Mouse (Mus musculus): ENCODE data around the gene Pafah1b1. TPM values are rescaled to one million over a fixed set of nuclear protein-coding genes. Genes with fewer than 3 reads are reported as not detected.

Pafah1b1 gene
- polyA plus RNA-seq, 1 experiment, result 137 TPM

GRCm38 (mm10) chr11:74655941-74656340 lies 68.5 kb downstream of the Pafah1b1 start:
- H3K4me3 ChIP-seq (ENCODE audit: low read depth, low read length), result no peak overlapping the region
- H3K4me1 ChIP-seq (ENCODE audit: control insufficient read depth, insufficient read depth, low read length), result peaks cover 3% of the 10 kb centered on the region
- peaks cover 42% of the 10 kb centered on the region for H3K36me3 ChIP-seq (ENCODE audit: control insufficient read depth, insufficient read depth, low read length, poor library complexity, severe bottlenecking)
- H3K27me3 ChIP-seq (ENCODE audit: control insufficient read depth, insufficient read depth, low read length, poor library complexity, severe bottlenecking), result no peaks in the 10 kb centered on the region
- TF ChIP-seq CTCF (IDR thresholded peaks at IDR 0.05; ENCODE audit: low read depth, low read length), result no peak
- no peak overlapping the region for H3K9ac ChIP-seq (ENCODE audit: low read depth, poor library complexity, severe bottlenecking)
- no peak overlapping the region for H3K27ac ChIP-seq (ENCODE audit: insufficient read depth, low read length)
- H3K9me3 ChIP-seq (replicated peaks; ENCODE audit: control insufficient read depth, insufficient read depth, low read length, poor library complexity, severe bottlenecking), result no peaks in the 10 kb centered on the region

- Histone ChIP-seq H3K4me1 (ENCODE audit: control insufficient read depth, insufficient read depth, low read length) (peaks cover 3% of the 10 kb centered on the region), H3K27ac (ENCODE audit: insufficient read depth, low read length) (peak overlapping the region; percentile 30; the same call in 1 of the 2 replicates), H3K9ac (ENCODE audit: low read depth, poor library complexity, severe bottlenecking) (no peak overlapping the region), H3K27me3 (ENCODE audit: control insufficient read depth, insufficient read depth, low read length, poor library complexity, severe bottlenecking) (no peaks in the 10 kb centered on the region), H3K4me3 (ENCODE audit: low read depth, low read length) (no peak overlapping the region), H3K36me3 (ENCODE audit: control insufficient read depth, insufficient read depth, low read length, poor library complexity, severe bottlenecking) (peaks cover 16% of the 10 kb centered on the region), H3K9me3 (replicated peaks; ENCODE audit: control insufficient read depth, insufficient read depth, low read length, poor library complexity, severe bottlenecking) (no peaks in the 10 kb centered on the region)
- TF ChIP-seq POLR2A (IDR thresholded peaks at IDR 0.05; ENCODE audit: insufficient read depth, low read length) (no peak), CTCF (IDR thresholded peaks at IDR 0.05; ENCODE audit: low read depth, low read length) (no peak), EP300 (IDR thresholded peaks at IDR 0.05; ENCODE audit: insufficient read depth, low read depth, low read length) (no peak)
These were observed 71.1 kb downstream of the Pafah1b1 start for GRCm38 (mm10) chr11:74653385-74653784.

DNA sequence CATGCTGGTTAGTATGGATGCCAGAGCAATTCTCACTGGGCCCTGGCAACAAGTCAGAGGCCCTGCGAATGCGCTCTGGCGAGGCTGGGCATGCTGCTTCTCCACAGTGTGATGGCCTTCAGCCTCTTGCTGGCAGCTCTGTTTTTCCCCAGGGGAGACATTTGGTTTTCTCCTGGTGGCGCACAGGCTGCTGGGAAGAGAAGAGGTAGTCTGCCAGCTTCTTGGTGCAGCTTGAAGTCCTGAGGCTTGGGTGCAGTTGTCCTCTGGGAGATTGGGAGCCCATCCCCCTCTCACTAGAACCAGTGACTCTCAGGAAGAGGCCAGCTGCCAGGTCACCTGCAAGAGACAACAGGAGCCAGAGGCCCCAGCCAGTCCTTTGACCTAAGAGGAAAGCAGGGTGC lies 71.7 kb downstream of the Pafah1b1 start:
- Histone ChIP-seq H3K9ac (ENCODE audit: low read depth, poor library complexity, severe bottlenecking) (no peak overlapping the region), H3K4me3 (ENCODE audit: low read depth, low read length) (no peak overlapping the region), H3K4me1 (ENCODE audit: control insufficient read depth, insufficient read depth, low read length) (peaks cover 3% of the 10 kb centered on the region), H3K27ac (ENCODE audit: insufficient read depth, low read length) (no peak overlapping the region), H3K9me3 (replicated peaks; ENCODE audit: control insufficient read depth, insufficient read depth, low read length, poor library complexity, severe bottlenecking) (no peaks in the 10 kb centered on the region), H3K27me3 (ENCODE audit: control insufficient read depth, insufficient read depth, low read length, poor library complexity, severe bottlenecking) (no peaks in the 10 kb centered on the region), H3K36me3 (ENCODE audit: control insufficient read depth, insufficient read depth, low read length, poor library complexity, severe bottlenecking) (peaks cover 10% of the 10 kb centered on the region)
- TF ChIP-seq EP300 (IDR thresholded peaks at IDR 0.05; ENCODE audit: insufficient read depth, low read depth, low read length), result no peak
- TF ChIP-seq POLR2A (IDR thresholded peaks at IDR 0.05; ENCODE audit: insufficient read depth, low read length), result no peak
- no peak for TF ChIP-seq CTCF (IDR thresholded peaks at IDR 0.05; ENCODE audit: low read depth, low read length)

DNA sequence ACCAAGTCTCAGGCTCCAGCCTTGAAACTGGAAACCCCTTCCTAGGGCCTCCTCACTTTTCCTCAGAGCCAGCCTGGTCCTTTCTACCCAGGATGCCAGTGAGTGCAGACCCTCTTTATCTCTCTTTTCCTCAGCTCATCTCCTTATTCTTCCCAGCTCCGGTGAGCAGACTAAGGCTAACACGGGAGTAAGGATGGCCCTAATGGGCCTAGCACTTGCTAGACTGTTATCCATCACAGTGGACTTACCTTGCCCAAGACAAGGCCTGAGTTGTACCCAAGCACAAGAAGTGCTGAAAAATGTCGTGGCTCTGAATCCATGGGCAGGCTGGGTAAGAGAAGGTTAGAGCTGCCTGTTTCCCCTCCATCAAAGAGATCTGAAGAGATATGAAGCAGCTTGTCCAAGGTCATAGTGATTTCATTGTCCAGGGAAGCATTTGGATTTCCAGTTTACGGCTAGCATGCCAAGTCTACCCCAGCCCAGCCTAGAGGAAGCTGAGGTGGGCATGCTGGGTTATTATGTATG lies 73.8 kb downstream of the Pafah1b1 start:
- peak overlapping the region; percentile 89 for H3K4me3 ChIP-seq (ENCODE audit: low read depth, low read length)
- no peaks in the 10 kb centered on the region for H3K9me3 ChIP-seq (replicated peaks; ENCODE audit: control insufficient read depth, insufficient read depth, low read length, poor library complexity, severe bottlenecking)
- H3K36me3 ChIP-seq (ENCODE audit: control insufficient read depth, insufficient read depth, low read length, poor library complexity, severe bottlenecking), result no peaks in the 10 kb centered on the region
- H3K4me1 ChIP-seq (ENCODE audit: control insufficient read depth, insufficient read depth, low read length), result peaks cover 3% of the 10 kb centered on the region
- H3K27ac ChIP-seq (ENCODE audit: insufficient read depth, low read length), result no peak overlapping the region
- H3K27me3 ChIP-seq (ENCODE audit: control insufficient read depth, insufficient read depth, low read length, poor library complexity, severe bottlenecking), result no peaks in the 10 kb centered on the region
- peak overlapping the region; percentile 90 for H3K9ac ChIP-seq (ENCODE audit: low read depth, poor library complexity, severe bottlenecking)
- TF ChIP-seq CTCF (IDR thresholded peaks at IDR 0.05; ENCODE audit: low read depth, low read length), result no peak
- TF ChIP-seq EP300 (IDR thresholded peaks at IDR 0.05; ENCODE audit: insufficient read depth, low read depth, low read length), result no peak
- no peak for TF ChIP-seq POLR2A (IDR thresholded peaks at IDR 0.05; ENCODE audit: insufficient read depth, low read length)

DNA sequence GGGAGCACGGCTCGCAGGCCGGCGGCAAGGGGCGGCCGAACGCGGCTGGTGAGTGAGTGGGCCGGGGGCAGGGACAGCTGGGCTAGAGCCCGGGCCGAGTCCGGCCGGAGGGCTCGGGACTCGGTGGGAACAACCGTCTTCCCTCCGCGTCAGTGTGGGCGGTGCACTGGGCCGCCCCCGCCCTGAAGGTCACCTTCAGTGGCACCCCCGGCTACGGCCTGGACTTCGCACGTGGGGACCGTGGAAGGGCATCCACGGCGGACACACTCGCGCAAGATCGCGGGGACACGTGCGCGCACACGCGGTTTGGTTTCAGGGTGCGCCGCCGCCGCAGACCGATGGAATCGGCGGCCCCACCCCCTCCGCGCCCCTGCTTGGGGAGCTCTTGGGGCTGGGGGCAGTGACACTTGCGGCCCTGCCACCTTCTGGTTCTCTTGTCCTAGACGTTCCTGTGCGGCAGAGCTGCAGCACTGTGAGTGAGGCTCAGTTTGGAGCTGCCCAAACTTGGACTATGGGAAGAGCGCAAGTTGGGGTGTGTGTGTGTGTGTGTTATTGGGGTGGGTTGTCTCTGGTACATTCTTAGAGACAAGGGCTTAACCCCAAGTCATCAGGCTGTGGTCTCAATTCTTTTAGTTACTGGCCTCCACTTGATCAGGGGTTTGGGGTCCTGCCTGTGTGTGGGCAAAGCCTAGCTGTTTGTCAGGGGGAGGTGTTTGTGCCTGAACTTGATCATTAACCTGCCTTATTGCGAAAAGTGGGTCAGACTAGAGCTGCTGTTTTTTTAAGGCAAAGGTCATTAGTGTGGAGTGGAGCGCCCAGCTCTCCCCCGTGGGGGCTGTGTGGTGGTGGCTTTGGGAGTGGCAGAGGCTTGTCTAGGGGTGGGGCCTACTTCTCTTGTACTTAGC lies 74.6 kb downstream of the Pafah1b1 start:
- peaks cover 3% of the 10 kb centered on the region for H3K4me1 ChIP-seq (ENCODE audit: control insufficient read depth, insufficient read depth, low read length)
- no peaks in the 10 kb centered on the region for H3K27me3 ChIP-seq (ENCODE audit: control insufficient read depth, insufficient read depth, low read length, poor library complexity, severe bottlenecking)
- peak overlapping the region; percentile 90 for H3K9ac ChIP-seq (ENCODE audit: low read depth, poor library complexity, severe bottlenecking)
- H3K9me3 ChIP-seq (replicated peaks; ENCODE audit: control insufficient read depth, insufficient read depth, low read length, poor library complexity, severe bottlenecking), result no peaks in the 10 kb centered on the region
- peak overlapping the region; percentile 89 for H3K4me3 ChIP-seq (ENCODE audit: low read depth, low read length)
- H3K27ac ChIP-seq (ENCODE audit: insufficient read depth, low read length), result peak overlapping the region; percentile 6; the same call in 1 of the 2 replicates
- no peaks in the 10 kb centered on the region for H3K36me3 ChIP-seq (ENCODE audit: control insufficient read depth, insufficient read depth, low read length, poor library complexity, severe bottlenecking)
- TF ChIP-seq POLR2A (IDR thresholded peaks at IDR 0.05; ENCODE audit: insufficient read depth, low read length) (no peak), EP300 (IDR thresholded peaks at IDR 0.05; ENCODE audit: insufficient read depth, low read depth, low read length) (no peak), CTCF (IDR thresholded peaks at IDR 0.05; ENCODE audit: low read depth, low read length) (no peak)

- H3K4me1 ChIP-seq (ENCODE audit: control insufficient read depth, insufficient read depth, low read length), result peaks cover 3% of the 10 kb centered on the region
- H3K4me3 ChIP-seq (ENCODE audit: low read depth, low read length), result peak within 1 kb of the TSS; percentile 89
- no peaks in the 10 kb centered on the region for H3K9me3 ChIP-seq (replicated peaks; ENCODE audit: control insufficient read depth, insufficient read depth, low read length, poor library complexity, severe bottlenecking)
- peak; percentile 62 for TF ChIP-seq EP300 (IDR thresholded peaks at IDR 0.05; ENCODE audit: insufficient read depth, low read depth, low read length)
- TF ChIP-seq POLR2A (IDR thresholded peaks at IDR 0.05; ENCODE audit: insufficient read depth, low read length), result no peak
- no peak for TF ChIP-seq CTCF (IDR thresholded peaks at IDR 0.05; ENCODE audit: low read depth, low read length)
- no peaks in the 10 kb centered on the region for H3K27me3 ChIP-seq (ENCODE audit: control insufficient read depth, insufficient read depth, low read length, poor library complexity, severe bottlenecking)
- peak within 1 kb of the TSS; percentile 86 for H3K27ac ChIP-seq (ENCODE audit: insufficient read depth, low read length)
- H3K9ac ChIP-seq (ENCODE audit: low read depth, poor library complexity, severe bottlenecking), result peak within 1 kb of the TSS; percentile 90
- H3K36me3 ChIP-seq (ENCODE audit: control insufficient read depth, insufficient read depth, low read length, poor library complexity, severe bottlenecking), result no peaks in the 10 kb centered on the region
These were observed 75.3 kb downstream of the Pafah1b1 start, which contains the start of gene Cluh for GRCm38 (mm10) chr11:74649095-74649646. Gene Cluh (plus strand): TSS chr11:74649495.

All from ES-Bruce4 (cell line).